Mouse (Mus musculus): ENCODE data around the gene Morf4l2. TPM values are rescaled to one million over a fixed set of nuclear protein-coding genes. Genes with fewer than 3 reads are reported as not detected.

Gene Morf4l2
- 116 and 127 TPM in 2 replicates for total RNA-seq (2014; rRNA removed)
- polyA plus RNA-seq (2012; rRNA removed) = 24.8 and 26.7 TPM in 2 replicates

DNA sequence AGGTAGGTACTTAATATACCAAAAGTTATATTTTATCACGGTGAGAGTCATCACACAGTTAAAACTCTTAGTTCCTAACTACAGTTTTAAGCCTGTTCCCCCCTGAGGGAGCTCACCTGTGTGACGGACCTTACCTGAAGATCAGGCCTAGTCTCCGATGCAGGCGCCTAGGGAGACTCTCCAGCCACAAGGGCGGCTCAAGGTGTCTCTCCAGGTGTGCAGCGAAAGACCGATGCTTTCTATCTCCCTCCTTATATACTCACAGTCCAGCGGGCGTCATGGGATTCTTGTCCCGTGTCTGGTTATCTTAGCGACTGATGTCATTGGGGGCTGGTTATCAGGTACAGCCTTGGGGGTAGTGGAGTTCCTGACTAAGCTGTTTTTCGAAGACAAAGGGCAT is at the start of gene Morf4l2:
Morf4l2 (minus strand) TSS at position 232 of the 400 bp plus-strand sequence.
- Histone ChIP-seq H3K4me1 (ENCODE audit: control insufficient read depth, insufficient read depth, low read length) (peaks cover 4% of the 10 kb centered on the region), H3K4me3 (ENCODE audit: insufficient read depth, low read depth, low read length) (peak within 1 kb of the TSS; percentile 27; the same call in 1 of the 2 replicates), H3K36me3 (ENCODE audit: control insufficient read depth, insufficient read depth, low read length) (peaks cover 6% of the 10 kb centered on the region; the same call in 1 of the 2 replicates), H3K79me2 (ENCODE audit: control insufficient read depth, insufficient read depth, low read length) (peaks cover 3% of the 10 kb centered on the region; the same call in 1 of the 2 replicates), H3K27me3 (ENCODE audit: control insufficient read depth, insufficient read depth, low read length) (no peaks in the 10 kb centered on the region), H3K27ac (replicated peaks; ENCODE audit: insufficient read depth, low read depth, low read length) (peak within 1 kb of the TSS; percentile 82), H3K9ac (ENCODE audit: low read depth, low read length) (peak within 1 kb of the TSS; percentile 69)
- TF ChIP-seq POLR2A (IDR thresholded peaks at IDR 0.05; ENCODE audit: extremely low read depth, insufficient read depth, low read length) (no peak), CTCF (IDR thresholded peaks at IDR 0.05; ENCODE audit: low read depth, low read length) (no peak)
- 89% methylated on average over 12 of the region's 12 CpGs for WGBS
- no peak for DNase-seq (ENCODE audit: extremely low read depth, low read depth, low spot score)

DNA sequence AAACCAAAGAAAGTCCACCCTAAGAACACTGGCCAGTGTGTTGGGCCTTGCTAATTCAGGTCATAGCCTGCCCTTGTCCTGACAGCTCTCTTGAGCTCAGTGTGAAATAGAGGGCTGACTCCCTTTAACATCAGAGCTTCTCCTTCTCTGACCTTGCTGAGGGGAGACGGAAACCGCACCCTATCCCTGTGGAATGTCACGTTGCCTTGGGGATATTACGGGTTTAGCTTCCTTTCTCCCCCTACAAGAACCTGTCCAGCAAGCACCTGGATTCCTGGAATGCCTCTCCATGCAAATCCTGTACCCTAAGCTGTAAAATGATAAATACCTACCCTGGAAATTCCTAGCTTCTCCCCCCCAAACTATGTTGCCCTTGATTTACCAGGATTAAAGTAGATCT is 46.0 kb upstream of the Morf4l2 start:
- Histone ChIP-seq H3K9ac (ENCODE audit: low read depth, low read length) (no peak overlapping the region), H3K4me3 (ENCODE audit: insufficient read depth, low read depth, low read length) (no peak overlapping the region)
- 95% methylated on average over 4 of the region's 4 CpGs for WGBS

DNA sequence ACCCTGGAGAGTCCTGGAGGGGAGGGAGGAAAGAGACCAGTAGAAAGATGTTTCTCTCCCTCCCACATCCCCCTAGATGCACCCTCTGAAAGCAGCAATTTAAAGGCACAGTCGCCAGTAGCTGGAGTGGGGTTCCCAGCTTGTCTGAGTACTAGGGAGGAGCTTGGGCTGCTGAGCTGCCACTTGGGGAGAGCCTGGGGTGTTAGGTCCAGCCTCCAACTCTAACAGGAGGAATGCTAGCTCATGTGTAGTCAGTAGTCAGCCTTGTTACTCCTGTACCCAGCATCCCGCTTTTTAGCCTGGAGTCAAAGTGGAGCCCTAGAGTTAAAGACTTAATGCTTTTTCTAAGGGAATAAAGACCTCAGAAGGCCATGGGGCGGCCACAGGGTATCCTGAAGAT is 36.6 kb upstream of the Morf4l2 start, which contains the start of gene Glra4:
Glra4 (minus strand) TSS at position 101 of the 400 bp plus-strand sequence.
- Histone ChIP-seq H3K4me3 (ENCODE audit: insufficient read depth, low read depth, low read length) (no peak within 1 kb of the TSS), H3K27ac (replicated peaks; ENCODE audit: insufficient read depth, low read depth, low read length) (no peak within 1 kb of the TSS), H3K36me3 (ENCODE audit: control insufficient read depth, insufficient read depth, low read length) (no peaks in the 10 kb centered on the region), H3K4me1 (ENCODE audit: control insufficient read depth, insufficient read depth, low read length) (no peaks in the 10 kb centered on the region), H3K27me3 (ENCODE audit: control insufficient read depth, insufficient read depth, low read length) (no peaks in the 10 kb centered on the region), H3K79me2 (ENCODE audit: control insufficient read depth, insufficient read depth, low read length) (no peaks in the 10 kb centered on the region), H3K9ac (ENCODE audit: low read depth, low read length) (no peak within 1 kb of the TSS)
- WGBS = 93% methylated on average over 3 of the region's 3 CpGs
- no peak for DNase-seq (ENCODE audit: extremely low read depth, low read depth, low spot score)
- TF ChIP-seq POLR2A (IDR thresholded peaks at IDR 0.05; ENCODE audit: extremely low read depth, insufficient read depth, low read length) = no peak
- no peak for TF ChIP-seq CTCF (IDR thresholded peaks at IDR 0.05; ENCODE audit: low read depth, low read length)

More for the DNA sequence above, 46.0 kb upstream of the Morf4l2 start:
- no peaks in the 10 kb centered on the region for H3K4me1 ChIP-seq (ENCODE audit: control insufficient read depth, insufficient read depth, low read length)
- no peaks in the 10 kb centered on the region; the same call in 1 of the 2 replicates for H3K36me3 ChIP-seq (ENCODE audit: control insufficient read depth, insufficient read depth, low read length)
- H3K27me3 ChIP-seq (ENCODE audit: control insufficient read depth, insufficient read depth, low read length) = no peaks in the 10 kb centered on the region
- no peak for TF ChIP-seq POLR2A (IDR thresholded peaks at IDR 0.05; ENCODE audit: extremely low read depth, insufficient read depth, low read length)
- no peak for TF ChIP-seq CTCF (IDR thresholded peaks at IDR 0.05; ENCODE audit: low read depth, low read length)
- H3K79me2 ChIP-seq (ENCODE audit: control insufficient read depth, insufficient read depth, low read length) = no peaks in the 10 kb centered on the region
- no peak for DNase-seq (ENCODE audit: extremely low read depth, low read depth, low spot score)
- H3K27ac ChIP-seq (replicated peaks; ENCODE audit: insufficient read depth, low read depth, low read length) = no peak overlapping the region

DNA sequence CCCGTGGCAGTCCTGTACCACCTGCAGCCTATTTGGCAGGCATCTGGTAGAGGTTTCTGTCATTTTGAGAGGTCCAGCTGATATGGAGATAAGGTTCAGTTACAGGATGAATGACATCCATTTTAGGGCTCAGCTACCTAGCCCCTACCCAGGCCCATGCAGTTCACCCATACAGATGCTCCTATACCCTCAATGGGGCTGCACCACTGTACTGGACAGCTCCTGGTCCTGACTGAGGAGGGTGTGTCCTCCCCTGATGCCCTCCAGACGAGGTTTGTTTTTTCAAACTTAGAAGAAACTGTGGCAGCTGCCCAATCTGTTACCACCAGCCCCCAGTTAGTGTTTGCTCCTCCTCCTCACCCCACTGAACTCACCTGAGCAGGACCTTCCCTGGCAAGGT is 35.8 kb upstream of the Morf4l2 start:
- no peaks in the 10 kb centered on the region for H3K27me3 ChIP-seq (ENCODE audit: control insufficient read depth, insufficient read depth, low read length)
- no peak for DNase-seq (ENCODE audit: extremely low read depth, low read depth, low spot score)
- WGBS = 90% methylated on average over 2 of the region's 2 CpGs
- H3K79me2 ChIP-seq (ENCODE audit: control insufficient read depth, insufficient read depth, low read length) = no peaks in the 10 kb centered on the region
- H3K4me3 ChIP-seq (ENCODE audit: insufficient read depth, low read depth, low read length) = no peak overlapping the region
- no peak overlapping the region for H3K27ac ChIP-seq (replicated peaks; ENCODE audit: insufficient read depth, low read depth, low read length)
- no peak overlapping the region for H3K9ac ChIP-seq (ENCODE audit: low read depth, low read length)
- no peaks in the 10 kb centered on the region for H3K36me3 ChIP-seq (ENCODE audit: control insufficient read depth, insufficient read depth, low read length)
- H3K4me1 ChIP-seq (ENCODE audit: control insufficient read depth, insufficient read depth, low read length) = no peaks in the 10 kb centered on the region
- TF ChIP-seq CTCF (IDR thresholded peaks at IDR 0.05; ENCODE audit: low read depth, low read length) (no peak), POLR2A (IDR thresholded peaks at IDR 0.05; ENCODE audit: extremely low read depth, insufficient read depth, low read length) (no peak)

DNA sequence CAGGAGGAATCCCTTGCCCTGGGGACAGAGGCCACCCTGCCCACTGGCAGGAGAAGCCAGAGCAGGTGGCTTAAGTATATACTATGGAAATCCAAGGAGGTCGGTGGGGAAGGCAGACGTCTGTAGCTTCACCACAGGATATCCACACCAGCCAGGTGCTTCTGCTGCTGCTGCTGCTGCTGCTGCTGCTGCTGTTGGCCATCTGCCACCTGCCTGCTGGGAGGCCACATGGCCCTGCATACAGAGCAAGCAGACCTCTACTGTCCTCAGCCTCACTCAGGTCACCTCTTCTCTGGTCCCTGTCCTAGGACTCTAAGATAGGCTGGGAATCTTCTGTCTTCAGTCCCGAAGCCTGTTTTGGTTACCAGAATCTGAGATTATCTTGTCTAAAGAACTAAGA is 34.6 kb upstream of the Morf4l2 start:
- H3K9ac ChIP-seq (ENCODE audit: low read depth, low read length) = no peak overlapping the region
- no peaks in the 10 kb centered on the region for H3K36me3 ChIP-seq (ENCODE audit: control insufficient read depth, insufficient read depth, low read length)
- H3K27me3 ChIP-seq (ENCODE audit: control insufficient read depth, insufficient read depth, low read length) = no peaks in the 10 kb centered on the region
- WGBS = 75% methylated on average over 3 of the region's 3 CpGs
- H3K79me2 ChIP-seq (ENCODE audit: control insufficient read depth, insufficient read depth, low read length) = no peaks in the 10 kb centered on the region
- no peaks in the 10 kb centered on the region for H3K4me1 ChIP-seq (ENCODE audit: control insufficient read depth, insufficient read depth, low read length)
- no peak for DNase-seq (ENCODE audit: extremely low read depth, low read depth, low spot score)
- no peak overlapping the region for H3K27ac ChIP-seq (replicated peaks; ENCODE audit: insufficient read depth, low read depth, low read length)
- TF ChIP-seq POLR2A (IDR thresholded peaks at IDR 0.05; ENCODE audit: extremely low read depth, insufficient read depth, low read length) = no peak
- TF ChIP-seq CTCF (IDR thresholded peaks at IDR 0.05; ENCODE audit: low read depth, low read length) = no peak
- no peak overlapping the region for H3K4me3 ChIP-seq (ENCODE audit: insufficient read depth, low read depth, low read length)

DNA sequence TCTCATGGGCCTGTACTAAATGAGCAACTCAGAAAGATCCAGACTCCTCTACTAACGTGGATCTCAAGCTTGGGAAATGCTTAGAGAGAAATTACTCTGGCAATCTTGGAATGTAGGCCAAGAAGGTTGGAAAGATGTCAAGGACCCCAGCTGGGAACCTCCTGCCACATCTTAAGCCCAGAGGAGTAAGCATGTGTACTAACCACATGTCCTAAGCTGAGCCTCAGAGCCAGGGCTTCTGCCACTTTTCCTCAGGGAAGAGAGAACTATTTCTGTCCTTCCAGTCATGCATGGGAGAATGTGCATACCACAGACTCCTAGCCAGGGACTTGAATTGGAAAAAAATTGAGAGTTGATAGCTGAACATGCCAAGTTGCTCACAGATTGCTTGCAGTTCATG is 29.5 kb upstream of the Morf4l2 start:
- no peak overlapping the region for H3K27ac ChIP-seq (replicated peaks; ENCODE audit: insufficient read depth, low read depth, low read length)
- H3K9ac ChIP-seq (ENCODE audit: low read depth, low read length) = no peak overlapping the region
- DNase-seq (ENCODE audit: extremely low read depth, low read depth, low spot score) = no peak
- no peak overlapping the region for H3K4me3 ChIP-seq (ENCODE audit: insufficient read depth, low read depth, low read length)
- 85% methylated on average over 1 of the region's 1 CpGs for WGBS
- no peaks in the 10 kb centered on the region for H3K4me1 ChIP-seq (ENCODE audit: control insufficient read depth, insufficient read depth, low read length)
- no peaks in the 10 kb centered on the region for H3K79me2 ChIP-seq (ENCODE audit: control insufficient read depth, insufficient read depth, low read length)
- no peaks in the 10 kb centered on the region for H3K36me3 ChIP-seq (ENCODE audit: control insufficient read depth, insufficient read depth, low read length)
- TF ChIP-seq CTCF (IDR thresholded peaks at IDR 0.05; ENCODE audit: low read depth, low read length) = no peak
- no peak for TF ChIP-seq POLR2A (IDR thresholded peaks at IDR 0.05; ENCODE audit: extremely low read depth, insufficient read depth, low read length)
- H3K27me3 ChIP-seq (ENCODE audit: control insufficient read depth, insufficient read depth, low read length) = no peaks in the 10 kb centered on the region

Measured in liver, adult 2 months (tissue).